Mouse (Mus musculus) CH12.LX (cell line): ENCODE measurements around the gene Mdh1. TPM values are rescaled to one million over a fixed set of nuclear protein-coding genes. Genes with fewer than 3 reads are reported as not detected.
"Not testable (repeated sequence)": the region's sequence is repeated elsewhere in the genome, so short reads cannot be mapped to it uniquely, and the experiment has no call there.

Source experiments
- DNase-seq: peaks from one replicate; pipeline ENCODE4 v3.0.0-alpha.2; 2013; ENCODE audit errors: extremely low read depth
- H3K27ac ChIP-seq: 2 replicates; pipeline ENCODE4 v1.5.1; 2012; ENCODE audit warnings: low read depth, mild to moderate bottlenecking, control low read depth, moderate library complexity; ENCODE audit not compliant: insufficient read depth
- H3K27me3 ChIP-seq: replicated peaks from 2 replicates; pipeline ENCODE3; 2012; ENCODE audit warnings: inconsistent platforms
- H3K36me3 ChIP-seq, 2 experiments: replicated peaks in 1 of 2; 2 replicates each; pipeline versions ENCODE3 to v1.6.1; 2012; ENCODE audit warnings: inconsistent platforms in 1 of 2, low read length in 1 of 2, mild to moderate bottlenecking in 1 of 2, mixed read lengths in 1 of 2, moderate library complexity in 1 of 2; ENCODE audit not compliant: control insufficient read depth in 1 of 2, insufficient read depth in 1 of 2
- H3K4me1 ChIP-seq, 2 experiments: 2 replicates each; pipeline ENCODE4 v1.6.1; 2012; ENCODE audit warnings: inconsistent platforms in 1 of 2, moderate library complexity in 1 of 2; ENCODE audit not compliant: insufficient read depth in 2 of 2, control insufficient read depth in 1 of 2
- H3K4me2 ChIP-seq: 2 replicates; pipeline ENCODE4 v1.6.1; 2012; ENCODE audit warnings: low read depth, mild to moderate bottlenecking, control low read depth; ENCODE audit not compliant: poor library complexity, insufficient read depth, severe bottlenecking
- H3K4me3 ChIP-seq, 3 experiments: fragments of 150-350 bp in 1 of 3; sonication (generic) in 1 of 3; replicated peaks in 1 of 3; 2 replicates each; pipeline versions ENCODE3 to v1.5.1; 2011 to 2012; ENCODE audit warnings: low read depth in 2 of 3, low read length in 2 of 3, mild to moderate bottlenecking in 2 of 3, moderate library complexity in 2 of 3, control low read depth in 1 of 3, improper control_type of control experiment in 1 of 3, inconsistent platforms in 1 of 3, mixed read lengths in 1 of 3; ENCODE audit not compliant: poor library complexity in 1 of 3
- H3K79me2 ChIP-seq: replicated peaks from 2 replicates; pipeline ENCODE4 v1.6.1; 2012; ENCODE audit warnings: mild to moderate bottlenecking, moderate library complexity; ENCODE audit not compliant: control insufficient read depth, poor library complexity, insufficient read depth, severe bottlenecking; ENCODE audit errors: extremely low read depth
- H3K9ac ChIP-seq: 2 replicates; pipeline ENCODE4 v1.6.1; 2012; ENCODE audit warnings: low read depth, mild to moderate bottlenecking, control low read depth, moderate library complexity; ENCODE audit not compliant: insufficient read depth
- H3K9me3 ChIP-seq: replicated peaks from 2 replicates; pipeline ENCODE3; 2012; ENCODE audit warnings: low read length, inconsistent platforms, mixed read lengths
- BHLHE40 ChIP-seq: IDR thresholded peaks from 2 replicates; pipeline ENCODE4 v1.6.1; 2011; ENCODE audit warnings: mild to moderate bottlenecking, low read depth, low read length, improper control_type of control experiment
- CHD1 ChIP-seq: IDR thresholded peaks from 2 replicates; pipeline ENCODE4 v1.6.1; 2012; ENCODE audit warnings: low read depth, low read length, improper control_type of control experiment, inconsistent platforms
- CHD2 ChIP-seq: IDR thresholded peaks from 2 replicates; pipeline ENCODE4 v1.6.1; 2011; ENCODE audit warnings: low read length, improper control_type of control experiment
- CTCF ChIP-seq, 2 experiments: IDR thresholded peaks in 1 of 2; conservative IDR thresholded peaks in 1 of 2; 2 replicates each; pipeline ENCODE4 v1.5.1; 2011 to 2012; ENCODE audit warnings: low read depth in 2 of 2, low read length in 2 of 2, improper control_type of control experiment in 1 of 2, inconsistent platforms in 1 of 2, mild to moderate bottlenecking in 1 of 2, moderate library complexity in 1 of 2
- E2F4 ChIP-seq: IDR thresholded peaks from 2 replicates; pipeline ENCODE4 v1.6.1; 2011; ENCODE audit warnings: low read depth, low read length, improper control_type of control experiment; ENCODE audit not compliant: insufficient replicate concordance
- HCFC1 ChIP-seq: IDR thresholded peaks from 2 replicates; pipeline ENCODE4 v1.6.1; 2012; ENCODE audit warnings: low read depth, mild to moderate bottlenecking, inconsistent platforms, low read length, improper control_type of control experiment
- KAT2A ChIP-seq: IDR thresholded peaks from 2 replicates; pipeline ENCODE4 v1.6.1; 2012; ENCODE audit warnings: low read length, improper control_type of control experiment, inconsistent platforms; ENCODE audit not compliant: insufficient replicate concordance
- MXI1 ChIP-seq: IDR thresholded peaks from 2 replicates; pipeline ENCODE4 v1.6.1; 2011; ENCODE audit warnings: mild to moderate bottlenecking, low read depth, low read length, improper control_type of control experiment
- MYC ChIP-seq: IDR thresholded peaks from 2 replicates; pipeline ENCODE4 v1.6.1; 2011; ENCODE audit warnings: low read depth, mild to moderate bottlenecking, improper control_type of control experiment, low read length
- PAX5 ChIP-seq: IDR thresholded peaks from 2 replicates; pipeline ENCODE4 v1.6.1; 2012; ENCODE audit warnings: low read length, inconsistent platforms, mixed read lengths
- POLR2AphosphoS2 ChIP-seq: IDR thresholded peaks from 2 replicates; pipeline ENCODE4 v1.6.1; 2011; ENCODE audit warnings: low read depth, low read length, improper control_type of control experiment
- RAD21 ChIP-seq: IDR thresholded peaks from 2 replicates; pipeline ENCODE4 v1.6.1; 2011; ENCODE audit warnings: low read depth, mild to moderate bottlenecking, low read length, improper control_type of control experiment, moderate library complexity
- RCOR1 ChIP-seq: conservative IDR thresholded peaks from 2 replicates; pipeline ENCODE4 v1.6.1; 2012; ENCODE audit warnings: low read depth, mild to moderate bottlenecking, inconsistent platforms, low read length, improper control_type of control experiment
- SIN3A ChIP-seq: IDR thresholded peaks from 2 replicates; pipeline ENCODE4 v1.6.1; 2012; ENCODE audit warnings: low read length, improper control_type of control experiment, inconsistent platforms
- SMC3 ChIP-seq: IDR thresholded peaks from 2 replicates; pipeline ENCODE4 v1.6.1; 2011; ENCODE audit warnings: low read depth, low read length, improper control_type of control experiment
- USF1 ChIP-seq: IDR thresholded peaks from 2 replicates; pipeline ENCODE4 v1.6.1; 2014; ENCODE audit warnings: low read depth, mild to moderate bottlenecking, inconsistent platforms, low read length, improper control_type of control experiment
- dilution Hi-C: fragments of 300-500 bp; cut with MboI; formaldehyde crosslinking; loops from 2 replicates; pipeline ENCODE4 v1.14.3; 2020; ENCODE audit warnings: low sequenced_read_pairs; ENCODE audit not compliant: extremely low pct_unique_long_range_greater_than_20kb, extremely low pct_ligation_motif_present
- in situ Hi-C: fragments of 300-500 bp; cut with MboI; formaldehyde crosslinking; loops from 3 replicates; pipeline ENCODE4 v1.14.3; 2019; ENCODE audit warnings: low sequenced_read_pairs, low pct_ligation_motif_present, low pct_unique_long_range_greater_than_20kb, mixed read lengths
- polyA plus RNA-seq: library from polyadenylated mRNA; unstranded; fragments of >175 nt; gene quantifications from 2 replicates; pipeline ENCODE4 v1.2.1, GENCODE M21; 2012; ENCODE audit warnings: low read depth; ENCODE audit not compliant: insufficient read length
- total RNA-seq, 2 experiments: library from RNA; depleted of rRNA; stranded (reverse); fragments of 300-350 nt in 1 of 2; fragments of >200 nt in 1 of 2; gene quantifications; 2 replicates each; pipeline ENCODE4 v1.2.3; 2012 to 2014

Mdh1 gene
- total and polyA plus RNA-seq, 3 experiments = 233 to 440 (median 385) TPM

DNA sequence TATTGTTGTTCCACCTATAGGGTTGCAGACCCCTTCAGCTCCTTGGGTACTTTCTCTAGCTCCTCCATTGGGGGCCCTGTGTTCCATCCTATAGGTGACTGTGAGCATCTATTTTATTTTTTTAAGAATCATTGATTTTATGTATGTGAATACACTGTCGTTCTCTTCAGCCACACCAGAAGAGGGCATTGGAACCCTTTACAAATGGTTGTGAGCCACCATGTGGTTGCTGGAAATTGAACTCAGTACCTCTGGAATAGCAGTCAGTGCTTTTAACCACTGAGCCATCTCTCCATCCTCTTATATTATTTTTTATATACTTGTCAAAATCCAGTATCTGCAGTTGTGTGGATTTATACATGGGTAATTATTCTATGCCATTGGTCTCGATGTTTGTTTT is 41.3 kb downstream of the Mdh1 start:
- H3K27ac ChIP-seq, H3K4me1 ChIP-seq, H3K9me3 ChIP-seq, H3K4me3 ChIP-seq, H3K79me2 ChIP-seq, dilution Hi-C loops, H3K9ac ChIP-seq, DNase-seq, H3K4me2 ChIP-seq, H3K27me3 ChIP-seq, H3K36me3 ChIP-seq, in situ Hi-C loops: not testable (repeated sequence)
- peak; percentile 64; the same call in 1 of the 2 replicates for TF ChIP-seq MYC
- TF ChIP-seq RAD21 = peak; percentile 49
- peak in 1 of 2 experiments; percentile 52; a peak in 2 of 4 replicates for TF ChIP-seq CTCF (conservative IDR thresholded peaks at IDR 0.05 in 1 of 2, IDR thresholded peaks at IDR 0.05 in 1 of 2; ENCODE audit: low read depth in 2 of 2, low read length in 2 of 2)
- TF ChIP-seq SMC3 = peak; percentile 25

DNA sequence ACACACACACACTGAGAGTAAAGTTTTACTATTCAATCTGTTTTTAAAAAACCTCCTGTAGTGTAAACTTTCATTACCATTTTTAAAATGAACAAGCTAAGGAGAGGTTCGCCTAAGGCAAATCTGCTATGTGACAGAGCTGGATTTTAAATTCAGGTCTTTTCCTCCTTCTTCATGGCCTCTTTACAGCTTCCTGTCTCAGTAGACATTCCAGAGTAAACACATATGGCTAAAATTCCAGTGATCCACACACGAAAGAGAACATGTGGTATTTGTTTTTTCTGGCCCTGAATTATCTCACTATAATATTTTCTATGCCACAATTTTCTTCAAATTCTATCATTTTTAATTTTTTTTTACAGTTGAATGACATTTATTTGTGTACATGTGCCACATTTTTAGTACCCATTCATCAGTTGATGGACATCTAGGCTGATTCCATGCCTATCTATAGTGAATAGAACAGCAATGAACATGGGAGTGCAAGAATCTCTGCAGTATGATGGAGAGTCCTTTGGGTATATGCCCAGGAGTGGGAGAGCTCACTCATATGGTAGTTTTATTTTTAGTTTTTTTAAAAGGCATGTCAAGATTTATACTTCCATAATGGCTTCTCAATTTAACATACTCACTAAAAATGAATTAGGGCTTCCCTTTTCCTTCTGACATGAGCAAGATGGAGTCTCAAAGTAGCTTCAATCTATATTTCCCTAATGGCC is 43.3 kb downstream of the Mdh1 start:
- H3K27me3 ChIP-seq = no peaks in the 10 kb centered on the region
- no peaks in the 10 kb centered on the region for H3K9me3 ChIP-seq
- no peaks in the 10 kb centered on the region for H3K4me1 ChIP-seq
- in situ Hi-C loops = no loop called here
- dilution Hi-C loops = no loop called here
- DNase-seq = no peak
- TF ChIP-seq CTCF (conservative IDR thresholded peaks at IDR 0.05 in 1 of 2, IDR thresholded peaks at IDR 0.05 in 1 of 2; ENCODE audit: low read depth in 2 of 2, low read length in 2 of 2) (no peak), PAX5 (no peak), CHD1 (no peak), CHD2 (no peak), POLR2AphosphoS2 (no peak), USF1 (no peak), RCOR1 (no peak), E2F4 (no peak), SIN3A (no peak), MYC (no peak), KAT2A (no peak)
- no peaks in the 10 kb centered on the region for H3K79me2 ChIP-seq
- H3K4me2 ChIP-seq = no peak overlapping the region
- H3K27ac ChIP-seq = no peak overlapping the region
- H3K9ac ChIP-seq = no peak overlapping the region
- no peak overlapping the region for H3K4me3 ChIP-seq
- H3K36me3 ChIP-seq = no peaks in the 10 kb centered on the region

DNA sequence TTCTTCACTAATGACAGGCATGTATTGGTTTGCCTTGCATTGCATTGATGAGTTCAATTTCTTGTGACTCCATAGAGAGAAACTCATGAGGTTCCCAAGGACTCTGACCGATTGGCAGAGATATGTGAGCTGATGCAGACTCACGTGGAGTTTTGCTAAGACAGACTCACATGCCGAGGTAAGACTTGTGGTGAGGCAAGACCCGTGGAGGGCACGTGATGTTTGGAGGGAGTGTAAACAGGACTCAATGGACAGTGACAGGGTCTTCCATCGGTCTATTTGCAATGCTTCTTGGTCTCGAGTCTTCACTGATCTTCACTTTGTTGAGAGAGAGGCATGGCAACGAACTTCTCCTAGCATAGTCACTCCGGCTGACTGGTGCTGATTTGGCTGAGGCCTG is 54.4 kb downstream of the Mdh1 start:
- TF ChIP-seq MXI1 = no peak
- no peak for TF ChIP-seq SIN3A
- no peak for TF ChIP-seq HCFC1
- TF ChIP-seq BHLHE40 = peak; percentile 35; the same call in 1 of the 2 replicates

DNA sequence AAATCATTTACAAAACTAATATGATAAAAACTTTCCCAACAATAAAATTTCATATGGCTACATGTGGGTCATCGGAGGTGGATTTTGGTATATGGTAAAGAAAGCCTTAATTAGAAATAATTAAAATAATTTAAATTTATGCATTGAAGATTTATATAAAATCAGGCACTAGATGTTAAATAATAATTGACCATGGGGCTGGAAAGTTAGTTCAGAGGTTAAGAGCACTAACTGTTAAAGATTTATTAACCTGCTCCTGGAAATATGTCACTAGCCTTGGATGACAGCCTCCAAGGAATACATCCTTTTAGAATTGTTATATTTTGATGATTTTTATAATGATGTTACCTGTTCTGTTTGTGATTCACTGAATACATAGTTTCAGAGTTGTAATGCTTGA is 55.8 kb downstream of the Mdh1 start:
- H3K4me1 ChIP-seq, H3K4me3 ChIP-seq, dilution Hi-C loops, in situ Hi-C loops, H3K9ac ChIP-seq, DNase-seq, H3K27me3 ChIP-seq, H3K4me2 ChIP-seq, H3K9me3 ChIP-seq, H3K36me3 ChIP-seq, H3K79me2 ChIP-seq, H3K27ac ChIP-seq: not testable (repeated sequence)

More for the DNA sequence above, 54.4 kb downstream of the Mdh1 start:
- no peak for DNase-seq
- Histone ChIP-seq H3K4me2 (no peak overlapping the region), H3K4me1 (no peaks in the 10 kb centered on the region), H3K4me3 (no peak overlapping the region), H3K79me2 (no peaks in the 10 kb centered on the region), H3K27me3 (no peaks in the 10 kb centered on the region), H3K9me3 (no peaks in the 10 kb centered on the region), H3K9ac (no peak overlapping the region), H3K36me3 (no peaks in the 10 kb centered on the region), H3K27ac (no peak overlapping the region)
- dilution Hi-C loops (no loop called here), in situ Hi-C loops (no loop called here)
